Mouse (Mus musculus): ENCODE measurements around the gene Dusp8. TPM values are rescaled to one million over a fixed set of nuclear protein-coding genes. Genes with fewer than 3 reads are reported as not detected.

Dusp8 gene
- polyA plus RNA-seq, 1 experiment from 2014 or later, result 11.4 TPM

GRCm38 (mm10) chr7:142096701-142097100 lies 1.1 kb upstream of the Dusp8 start:
- 58% methylated on average over 4 of the region's 4 CpGs for WGBS
- ATAC-seq (ENCODE audit: extremely low read depth, insufficient number of reproducible peaks, low FRiP score, low TSS enrichment), result no peak
- Histone ChIP-seq H3K9ac (no peak overlapping the region), H3K4me1 (peaks cover 39% of the 10 kb centered on the region), H3K36me3 (no peaks in the 10 kb centered on the region), H3K27ac (replicated peaks) (no peak overlapping the region), H3K27me3 (replicated peaks) (peaks cover 49% of the 10 kb centered on the region), H3K4me3 (no peak overlapping the region), H3K4me2 (no peak overlapping the region), H3K9me3 (no peaks in the 10 kb centered on the region)

GRCm38 (mm10) chr7:142094301-142095143 lies 1.1 kb downstream of the Dusp8 start:
- Histone ChIP-seq H3K4me2 (peak overlapping the region; percentile 97), H3K4me3 (peak overlapping the region; percentile 88), H3K36me3 (no peaks in the 10 kb centered on the region; the same call in 1 of the 2 replicates), H3K27me3 (replicated peaks) (peaks cover 37% of the 10 kb centered on the region), H3K27ac (replicated peaks) (peak overlapping the region; percentile 86), H3K9ac (peak overlapping the region; percentile 97), H3K9me3 (no peaks in the 10 kb centered on the region), H3K4me1 (peaks cover 60% of the 10 kb centered on the region)
- under 1% methylated on average over 89 of the region's 89 CpGs for WGBS
- no peak; the same call in 1 of the 2 replicates for ATAC-seq (ENCODE audit: extremely low read depth, insufficient number of reproducible peaks, low FRiP score, low TSS enrichment)

GRCm38 (mm10) chr7:142093696-142094240 lies 1.9 kb downstream of the Dusp8 start:
- no peaks in the 10 kb centered on the region for H3K9me3 ChIP-seq
- H3K4me1 ChIP-seq, result peaks cover 68% of the 10 kb centered on the region
- peaks cover 30% of the 10 kb centered on the region for H3K27me3 ChIP-seq (replicated peaks)
- no peak overlapping the region for H3K27ac ChIP-seq (replicated peaks)
- WGBS, result 36% methylated on average over 6 of the region's 6 CpGs
- peak overlapping the region; percentile 97 for H3K4me2 ChIP-seq
- ATAC-seq (ENCODE audit: extremely low read depth, insufficient number of reproducible peaks, low FRiP score, low TSS enrichment), result no peak
- H3K4me3 ChIP-seq, result peak overlapping the region; percentile 88
- peak overlapping the region; percentile 97 for H3K9ac ChIP-seq
- no peaks in the 10 kb centered on the region; the same call in 1 of the 2 replicates for H3K36me3 ChIP-seq

GRCm38 (mm10) chr7:142092991-142093390 lies 2.7 kb downstream of the Dusp8 start:
- Histone ChIP-seq H3K4me2 (peak overlapping the region; percentile 97), H3K9me3 (no peaks in the 10 kb centered on the region), H3K4me1 (peaks cover 76% of the 10 kb centered on the region), H3K36me3 (peaks cover 8% of the 10 kb centered on the region), H3K27ac (replicated peaks) (no peak overlapping the region), H3K9ac (peak overlapping the region; percentile 97), H3K27me3 (replicated peaks) (peaks cover 31% of the 10 kb centered on the region), H3K4me3 (peak overlapping the region; percentile 88)
- ATAC-seq (ENCODE audit: extremely low read depth, insufficient number of reproducible peaks, low FRiP score, low TSS enrichment), result no peak
- WGBS, result 33% methylated on average over 1 of the region's 1 CpGs

- no peaks in the 10 kb centered on the region for H3K9me3 ChIP-seq
- peak overlapping the region; percentile 88; the same call in 1 of the 2 replicates for H3K4me3 ChIP-seq
- H3K4me2 ChIP-seq, result peak overlapping the region; percentile 97
- 12% methylated on average over 4 of the region's 4 CpGs for WGBS
- no peak for ATAC-seq (ENCODE audit: extremely low read depth, insufficient number of reproducible peaks, low FRiP score, low TSS enrichment)
- H3K4me1 ChIP-seq, result peaks cover 82% of the 10 kb centered on the region
- peak overlapping the region; percentile 97; the same call in 1 of the 2 replicates for H3K9ac ChIP-seq
- no peak overlapping the region for H3K27ac ChIP-seq (replicated peaks)
- H3K36me3 ChIP-seq, result peaks cover 19% of the 10 kb centered on the region
- peaks cover 22% of the 10 kb centered on the region for H3K27me3 ChIP-seq (replicated peaks)
Measured at GRCm38 (mm10) chr7:142091848-142092247, 3.8 kb downstream of the Dusp8 start.

- no peaks in the 10 kb centered on the region for H3K9me3 ChIP-seq
- H3K4me3 ChIP-seq, result no peak overlapping the region
- peak overlapping the region; percentile 58 for H3K9ac ChIP-seq
- H3K27me3 ChIP-seq (replicated peaks), result peaks cover 8% of the 10 kb centered on the region
- H3K27ac ChIP-seq (replicated peaks), result peak overlapping the region; percentile 71
- H3K36me3 ChIP-seq, result peaks cover 37% of the 10 kb centered on the region
- peak overlapping the region; percentile 18 for H3K4me2 ChIP-seq
- no peak for ATAC-seq (ENCODE audit: extremely low read depth, insufficient number of reproducible peaks, low FRiP score, low TSS enrichment)
- peaks cover 94% of the 10 kb centered on the region for H3K4me1 ChIP-seq
- 38% methylated on average over 17 of the region's 17 CpGs for WGBS
Measured at GRCm38 (mm10) chr7:142089648-142090447, 5.8 kb downstream of the Dusp8 start.

- 12% methylated on average over 5 of the region's 5 CpGs for WGBS
- H3K27me3 ChIP-seq (replicated peaks), result peaks cover 18% of the 10 kb centered on the region
Measured at GRCm38 (mm10) chr7:142088886-142089285, 6.8 kb downstream of the Dusp8 start.

GRCm38 (mm10) chr7:142087069-142087652 lies 8.5 kb downstream of the Dusp8 start:
- Histone ChIP-seq H3K4me2 (no peak overlapping the region), H3K27ac (replicated peaks) (no peak overlapping the region), H3K4me1 (peaks cover 98% of the 10 kb centered on the region), H3K27me3 (replicated peaks) (peaks cover 30% of the 10 kb centered on the region), H3K36me3 (peaks cover 57% of the 10 kb centered on the region), H3K9me3 (no peaks in the 10 kb centered on the region), H3K9ac (no peak overlapping the region), H3K4me3 (no peak overlapping the region)
- WGBS, result 74% methylated on average over 1 of the region's 1 CpGs
- ATAC-seq (ENCODE audit: extremely low read depth, insufficient number of reproducible peaks, low FRiP score, low TSS enrichment), result no peak

More at GRCm38 (mm10) chr7:142088886-142089285, 6.8 kb downstream of the Dusp8 start:
- H3K27ac ChIP-seq (replicated peaks), result peak overlapping the region; percentile 71
- no peak for ATAC-seq (ENCODE audit: extremely low read depth, insufficient number of reproducible peaks, low FRiP score, low TSS enrichment)
- H3K9ac ChIP-seq, result peak overlapping the region; percentile 58; the same call in 1 of the 2 replicates
- peak overlapping the region; percentile 18 for H3K4me2 ChIP-seq
- no peaks in the 10 kb centered on the region for H3K9me3 ChIP-seq
- peaks cover 98% of the 10 kb centered on the region for H3K4me1 ChIP-seq
- H3K36me3 ChIP-seq, result peaks cover 43% of the 10 kb centered on the region
- no peak overlapping the region for H3K4me3 ChIP-seq

- H3K36me3 ChIP-seq, result peaks cover 66% of the 10 kb centered on the region
- no peak for ATAC-seq (ENCODE audit: extremely low read depth, insufficient number of reproducible peaks, low FRiP score, low TSS enrichment)
- H3K4me3 ChIP-seq, result no peak overlapping the region
- WGBS, result 61% methylated on average over 4 of the region's 4 CpGs
- no peaks in the 10 kb centered on the region for H3K9me3 ChIP-seq
- peaks cover 94% of the 10 kb centered on the region for H3K4me1 ChIP-seq
- peaks cover 38% of the 10 kb centered on the region for H3K27me3 ChIP-seq (replicated peaks)
- H3K4me2 ChIP-seq, result no peak overlapping the region
- no peak overlapping the region for H3K27ac ChIP-seq (replicated peaks)
- H3K9ac ChIP-seq, result no peak overlapping the region
Measured at GRCm38 (mm10) chr7:142086159-142086905, 9.3 kb downstream of the Dusp8 start.

- Histone ChIP-seq H3K9ac (peak overlapping the region; percentile 69), H3K36me3 (peaks cover 79% of the 10 kb centered on the region)
Measured at GRCm38 (mm10) chr7:142084820-142085219, 10.8 kb downstream of the Dusp8 start.

More at GRCm38 (mm10) chr7:142084820-142085219, 10.8 kb downstream of the Dusp8 start:
- Histone ChIP-seq H3K27ac (replicated peaks) (peak overlapping the region; percentile 91), H3K9me3 (no peaks in the 10 kb centered on the region), H3K4me3 (no peak overlapping the region), H3K4me2 (peak overlapping the region; percentile 20; the same call in 1 of the 2 replicates), H3K4me1 (peaks cover 78% of the 10 kb centered on the region), H3K27me3 (replicated peaks) (peaks cover 48% of the 10 kb centered on the region)
- 37% methylated on average over 3 of the region's 3 CpGs for WGBS
- ATAC-seq (ENCODE audit: extremely low read depth, insufficient number of reproducible peaks, low FRiP score, low TSS enrichment), result no peak; the same call in 1 of the 2 replicates

Measured in heart, embryonic 13.5 days (tissue).